Mouse (Mus musculus): ENCODE data around the gene Hypk. TPM values are rescaled to one million over a fixed set of nuclear protein-coding genes. Genes with fewer than 3 reads are reported as not detected.

The Hypk gene
- polyA plus RNA-seq, 1 experiment from 2014 or later, result 88.3 TPM

Small RNAs within 50 kb of the gene (microRNA-seq; reads per million reads assigned to microRNA genes)
- not detected for gene Gm22953

Other genes with a start within 250 kb of the Hypk start
- gene Trp53bp1, start 181.9 kb upstream of the Hypk start, polyA plus RNA-seq (2015; fragmentation: Nextera tagmentation; extraction: Ambion mirVana), result 26.5 and 31.0 TPM in 2 replicates
- 1.9 and 2.6 TPM in 2 replicates for gene Map1a, start 163.7 kb upstream of the Hypk start, polyA plus RNA-seq (2015; fragmentation: Nextera tagmentation; extraction: Ambion mirVana)
- 18.7 and 21.4 TPM in 2 replicates for gene Ppip5k1, start 97.9 kb upstream of the Hypk start, polyA plus RNA-seq (2015; fragmentation: Nextera tagmentation; extraction: Ambion mirVana)
- 880 and 1,082 TPM in 2 replicates for gene Ckmt1, start 95.6 kb upstream of the Hypk start, polyA plus RNA-seq (2015; fragmentation: Nextera tagmentation; extraction: Ambion mirVana)
- gene Strc, start 66.1 kb upstream of the Hypk start, polyA plus RNA-seq (2015; fragmentation: Nextera tagmentation; extraction: Ambion mirVana), result 0.04 TPM in 2 replicates
- 889 and 911 TPM in 2 replicates for gene Pdia3, start 39.5 kb upstream of the Hypk start, polyA plus RNA-seq (2015; fragmentation: Nextera tagmentation; extraction: Ambion mirVana)
- gene Catsper2, start 39.5 kb upstream of the Hypk start, polyA plus RNA-seq (2015; fragmentation: Nextera tagmentation; extraction: Ambion mirVana), result 1.1 and 1.5 TPM in 2 replicates
- 6.7 and 7.9 TPM in 2 replicates for gene Ell3, start 9.0 kb upstream of the Hypk start, polyA plus RNA-seq (2015; fragmentation: Nextera tagmentation; extraction: Ambion mirVana)
- gene Serf2, start 4.1 kb upstream of the Hypk start, polyA plus RNA-seq (2015; fragmentation: Nextera tagmentation; extraction: Ambion mirVana), result 456 and 469 TPM in 2 replicates
- 0.13 TPM in 1 of 2 replicates, not detected in the other for gene Serinc4, start 3.5 kb downstream of the Hypk start, polyA plus RNA-seq (2015; fragmentation: Nextera tagmentation; extraction: Ambion mirVana)
- gene Mfap1b, start 20.8 kb downstream of the Hypk start, polyA plus RNA-seq (2015; fragmentation: Nextera tagmentation; extraction: Ambion mirVana), result 38.2 and 40.2 TPM in 2 replicates
- gene Mfap1a, start 53.4 kb downstream of the Hypk start, polyA plus RNA-seq (2015; fragmentation: Nextera tagmentation; extraction: Ambion mirVana), result 18.7 and 21.5 TPM in 2 replicates
- 4.8 and 5.0 TPM in 2 replicates for gene Wdr76, start 53.4 kb downstream of the Hypk start, polyA plus RNA-seq (2015; fragmentation: Nextera tagmentation; extraction: Ambion mirVana)

Measured in intestine, embryonic 16.5 days (tissue).